Mouse (Mus musculus): ENCODE measurements around the gene Chrnd. TPM values are rescaled to one million over a fixed set of nuclear protein-coding genes. Genes with fewer than 3 reads are reported as not detected.

The Chrnd gene
- polyA plus RNA-seq, 1 experiment from 2014 or later, result not detected

- TF ChIP-seq CTCF (IDR thresholded peaks at IDR 0.05) (no peak), EP300 (IDR thresholded peaks at IDR 0.05) (no peak)
- Histone ChIP-seq H3K27me3 (replicated peaks; ENCODE audit: insufficient read depth, low read length) (no peaks in the 10 kb centered on the region), H3K36me3 (ENCODE audit: insufficient read depth, low read length) (peaks cover 3% of the 10 kb centered on the region; the same call in 1 of the 2 replicates), H3K9me3 (ENCODE audit: low read length) (no peaks in the 10 kb centered on the region), H3K4me3 (ENCODE audit: low read depth, low read length) (peak overlapping the region; percentile 92), H3K27ac (ENCODE audit: low read length) (peak overlapping the region; percentile 100), H3K4me1 (ENCODE audit: insufficient read depth, low read depth, low read length) (peaks cover 8% of the 10 kb centered on the region; the same call in 1 of the 2 replicates), H3K4me2 (replicated peaks; ENCODE audit: low read depth, low read length) (peak overlapping the region; percentile 69), H3K9ac (replicated peaks; ENCODE audit: low read depth) (peak overlapping the region; percentile 98)
- DNase-seq (ENCODE audit: low spot score) (peak; percentile 11), ATAC-seq (no peak)
- WGBS, result 4% methylated on average over 4 of the region's 4 CpGs
Measured at GRCm38 (mm10) chr1:87214748-87215147, 24.3 kb downstream of the Chrnd start.

- peaks cover 8% of the 10 kb centered on the region; the same call in 1 of the 2 replicates for H3K4me1 ChIP-seq (ENCODE audit: insufficient read depth, low read depth, low read length)
- ATAC-seq, result no peak
- no peak overlapping the region for H3K4me2 ChIP-seq (replicated peaks; ENCODE audit: low read depth, low read length)
- 49% methylated on average over 3 of the region's 3 CpGs for WGBS
- peaks cover 27% of the 10 kb centered on the region for H3K36me3 ChIP-seq (ENCODE audit: insufficient read depth, low read length)
- peak; percentile 59 for DNase-seq (ENCODE audit: low spot score)
- H3K4me3 ChIP-seq (ENCODE audit: low read depth, low read length), result no peak overlapping the region
- H3K9ac ChIP-seq (replicated peaks; ENCODE audit: low read depth), result no peak overlapping the region
- H3K9me3 ChIP-seq (ENCODE audit: low read length), result no peaks in the 10 kb centered on the region
- H3K27me3 ChIP-seq (replicated peaks; ENCODE audit: insufficient read depth, low read length), result no peaks in the 10 kb centered on the region
- no peak for TF ChIP-seq EP300 (IDR thresholded peaks at IDR 0.05)
- peak; percentile 69 for TF ChIP-seq CTCF (IDR thresholded peaks at IDR 0.05)
- no peak overlapping the region for H3K27ac ChIP-seq (ENCODE audit: low read length)
Measured at GRCm38 (mm10) chr1:87217938-87218337, 27.5 kb downstream of the Chrnd start.

GRCm38 (mm10) chr1:87225739-87226138, 35.3 kb downstream of the Chrnd start:
- Histone ChIP-seq H3K4me3 (ENCODE audit: low read depth, low read length) (no peak overlapping the region), H3K4me2 (replicated peaks; ENCODE audit: low read depth, low read length) (no peak overlapping the region), H3K9me3 (ENCODE audit: low read length) (no peaks in the 10 kb centered on the region), H3K27ac (ENCODE audit: low read length) (no peak overlapping the region), H3K36me3 (ENCODE audit: insufficient read depth, low read length) (peaks cover 69% of the 10 kb centered on the region), H3K4me1 (ENCODE audit: insufficient read depth, low read depth, low read length) (no peaks in the 10 kb centered on the region), H3K27me3 (replicated peaks; ENCODE audit: insufficient read depth, low read length) (no peaks in the 10 kb centered on the region), H3K9ac (replicated peaks; ENCODE audit: low read depth) (no peak overlapping the region)
- 96% methylated on average over 8 of the region's 8 CpGs for WGBS
- DNase-seq (ENCODE audit: low spot score), result no peak
- ATAC-seq, result no peak
- TF ChIP-seq CTCF (IDR thresholded peaks at IDR 0.05), result no peak
- no peak for TF ChIP-seq EP300 (IDR thresholded peaks at IDR 0.05)

- no peak for TF ChIP-seq EP300 (IDR thresholded peaks at IDR 0.05)
- no peak for TF ChIP-seq CTCF (IDR thresholded peaks at IDR 0.05)
- no peak overlapping the region for H3K4me3 ChIP-seq (ENCODE audit: low read depth, low read length)
- H3K4me2 ChIP-seq (replicated peaks; ENCODE audit: low read depth, low read length), result no peak overlapping the region
- 96% methylated on average over 1 of the region's 1 CpGs for WGBS
- H3K9me3 ChIP-seq (ENCODE audit: low read length), result no peaks in the 10 kb centered on the region
- H3K27ac ChIP-seq (ENCODE audit: low read length), result no peak overlapping the region
- H3K36me3 ChIP-seq (ENCODE audit: insufficient read depth, low read length), result peaks cover 60% of the 10 kb centered on the region
- H3K27me3 ChIP-seq (replicated peaks; ENCODE audit: insufficient read depth, low read length), result no peaks in the 10 kb centered on the region
- no peaks in the 10 kb centered on the region for H3K4me1 ChIP-seq (ENCODE audit: insufficient read depth, low read depth, low read length)
- ATAC-seq (no peak), DNase-seq (ENCODE audit: low spot score) (no peak)
- no peak overlapping the region for H3K9ac ChIP-seq (replicated peaks; ENCODE audit: low read depth)
Measured at GRCm38 (mm10) chr1:87226409-87227159, 36.2 kb downstream of the Chrnd start.

GRCm38 (mm10) chr1:87227160-87227550, 36.7 kb downstream of the Chrnd start:
- no peak for ATAC-seq
- WGBS, result 89% methylated on average over 3 of the region's 3 CpGs

GRCm38 (mm10) chr1:87230606-87231005, 40.2 kb downstream of the Chrnd start:
- Histone ChIP-seq H3K9me3 (ENCODE audit: low read length) (no peaks in the 10 kb centered on the region), H3K9ac (replicated peaks; ENCODE audit: low read depth) (no peak overlapping the region), H3K36me3 (ENCODE audit: insufficient read depth, low read length) (peaks cover 43% of the 10 kb centered on the region), H3K4me2 (replicated peaks; ENCODE audit: low read depth, low read length) (no peak overlapping the region), H3K4me3 (ENCODE audit: low read depth, low read length) (no peak overlapping the region), H3K27me3 (replicated peaks; ENCODE audit: insufficient read depth, low read length) (no peaks in the 10 kb centered on the region), H3K4me1 (ENCODE audit: insufficient read depth, low read depth, low read length) (no peaks in the 10 kb centered on the region), H3K27ac (ENCODE audit: low read length) (no peak overlapping the region)
- 87% methylated on average over 5 of the region's 5 CpGs for WGBS
- TF ChIP-seq CTCF (IDR thresholded peaks at IDR 0.05) (no peak), EP300 (IDR thresholded peaks at IDR 0.05) (no peak)
- no peak for ATAC-seq
- no peak for DNase-seq (ENCODE audit: low spot score)

More at GRCm38 (mm10) chr1:87227160-87227550, 36.7 kb downstream of the Chrnd start:
- H3K4me1 ChIP-seq (ENCODE audit: insufficient read depth, low read depth, low read length), result no peaks in the 10 kb centered on the region
- peaks cover 58% of the 10 kb centered on the region for H3K36me3 ChIP-seq (ENCODE audit: insufficient read depth, low read length)
- no peak for DNase-seq (ENCODE audit: low spot score)
- no peaks in the 10 kb centered on the region for H3K9me3 ChIP-seq (ENCODE audit: low read length)
- H3K27me3 ChIP-seq (replicated peaks; ENCODE audit: insufficient read depth, low read length), result no peaks in the 10 kb centered on the region
- no peak overlapping the region for H3K4me3 ChIP-seq (ENCODE audit: low read depth, low read length)
- no peak overlapping the region for H3K4me2 ChIP-seq (replicated peaks; ENCODE audit: low read depth, low read length)
- TF ChIP-seq EP300 (IDR thresholded peaks at IDR 0.05), result no peak
- TF ChIP-seq CTCF (IDR thresholded peaks at IDR 0.05), result no peak
- H3K9ac ChIP-seq (replicated peaks; ENCODE audit: low read depth), result no peak overlapping the region
- no peak overlapping the region for H3K27ac ChIP-seq (ENCODE audit: low read length)
